Mouse (Mus musculus) frontal cortex, postnatal 10 days (tissue): ENCODE results near the gene Cep89.

Experiments used
- DNase-seq, 2 experiments: peaks; one replicate each; pipeline ENCODE4 v3.0.0; 2022; ENCODE audit warnings: low spot score in 2 of 2, mixed read lengths in 1 of 2

Gene Cep89

GRCm38 (mm10) chr7:35396542-35397168 lies at the start of gene Cep89, which contains the start of gene Faap24:
Gene Cep89 (plus strand): TSS chr7:35397035.
Gene Faap24 (minus strand): TSS chr7:35396836.
- DNase-seq: peak; percentile 96

GRCm38 (mm10) chr7:35347918-35348700 lies 48.7 kb upstream of the Cep89 start:
- DNase-seq: no peak

DNA sequence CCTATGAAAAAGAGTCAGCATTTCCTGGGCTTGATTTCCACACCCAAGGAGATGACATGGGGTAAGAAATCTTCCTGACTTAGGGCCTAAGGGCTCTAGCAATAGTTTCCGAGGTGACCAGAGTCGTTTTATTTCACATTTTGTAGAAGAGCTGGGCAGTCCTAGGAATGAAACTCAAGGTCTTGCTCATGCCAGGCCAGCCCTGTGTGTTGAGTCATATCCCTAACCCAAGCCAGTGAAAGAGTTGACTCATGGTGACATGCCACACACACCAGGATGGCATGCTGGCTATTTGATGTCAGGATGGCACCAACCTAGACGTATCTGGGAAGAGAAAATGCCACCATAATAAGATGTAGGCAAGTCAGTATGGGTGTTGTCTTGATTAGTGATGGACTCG lies 47.8 kb upstream of the Cep89 start:
- DNase-seq: no peak

- DNase-seq: no peak
Measured at GRCm38 (mm10) chr7:35349886-35350684, 46.8 kb upstream of the Cep89 start.

GRCm38 (mm10) chr7:35351155-35351554 lies 45.7 kb upstream of the Cep89 start:
- DNase-seq: no peak

GRCm38 (mm10) chr7:35353306-35353705 lies 43.5 kb upstream of the Cep89 start:
- DNase-seq: no peak

GRCm38 (mm10) chr7:35355303-35355872 lies 41.4 kb upstream of the Cep89 start:
- DNase-seq: no peak

GRCm38 (mm10) chr7:35357621-35358020 lies 39.2 kb upstream of the Cep89 start:
- DNase-seq: no peak

DNA sequence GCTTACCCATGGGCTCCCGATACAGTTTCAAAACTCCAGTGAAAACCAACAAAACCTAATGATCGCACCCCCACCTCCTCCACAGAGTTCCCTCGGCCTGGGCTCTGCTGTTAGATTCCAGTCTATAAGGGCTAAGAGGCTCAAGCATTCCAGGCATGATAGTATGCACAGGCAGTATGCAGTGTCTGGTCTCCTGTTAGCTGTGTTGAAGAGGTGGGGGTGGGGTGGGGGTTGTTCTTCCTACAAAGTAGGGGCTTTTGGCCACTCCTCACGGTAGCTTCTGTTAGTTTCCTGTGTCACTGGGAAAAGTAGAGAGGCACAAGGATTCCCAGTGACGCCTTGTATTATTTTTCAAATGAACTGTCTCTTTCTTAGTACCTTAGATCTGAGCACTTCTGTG lies 34.6 kb upstream of the Cep89 start:
- DNase-seq: no peak

DNA sequence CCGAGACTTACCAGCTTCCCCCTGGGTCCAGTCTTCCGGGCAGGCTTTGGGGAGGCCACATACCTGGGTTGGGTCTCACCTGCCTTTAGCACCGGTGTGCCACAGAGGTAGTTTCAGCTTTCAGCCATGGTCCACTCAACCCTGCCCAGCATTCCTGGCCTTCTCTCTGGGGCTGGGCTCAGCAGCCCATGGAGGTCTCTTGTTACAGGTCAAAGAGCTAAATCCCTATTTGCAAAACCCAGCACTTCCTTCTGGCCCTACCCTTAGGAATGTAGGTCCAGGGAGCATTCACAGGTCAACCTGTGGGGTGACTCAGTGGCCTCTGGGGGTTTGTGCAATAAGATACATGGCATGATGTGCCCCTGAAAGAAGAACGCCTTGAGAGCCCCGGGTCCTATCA lies 34.0 kb upstream of the Cep89 start:
- no peak for DNase-seq

- no peak for DNase-seq
Measured at GRCm38 (mm10) chr7:35365161-35365910, 31.5 kb upstream of the Cep89 start.

DNA sequence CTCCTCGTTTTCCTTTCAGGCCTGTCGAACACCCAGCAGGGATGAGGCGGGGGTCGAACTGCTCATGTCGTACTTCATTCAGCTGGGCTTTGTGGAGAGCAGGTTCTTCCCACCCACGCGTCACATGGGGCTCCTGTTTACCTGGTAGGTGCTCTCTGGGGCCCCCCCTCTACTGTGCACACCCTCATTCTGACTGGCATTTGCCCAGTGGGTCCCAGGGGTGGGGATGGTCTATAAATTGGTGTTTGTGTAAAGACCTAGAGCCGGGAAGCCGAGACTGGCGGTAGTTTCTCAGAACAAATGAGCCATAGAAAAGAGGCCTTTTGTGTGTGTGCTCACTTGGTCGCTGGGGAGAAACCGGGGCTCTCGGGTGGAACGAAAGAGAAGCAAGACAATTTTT lies 25.7 kb upstream of the Cep89 start:
- no peak for DNase-seq

DNA sequence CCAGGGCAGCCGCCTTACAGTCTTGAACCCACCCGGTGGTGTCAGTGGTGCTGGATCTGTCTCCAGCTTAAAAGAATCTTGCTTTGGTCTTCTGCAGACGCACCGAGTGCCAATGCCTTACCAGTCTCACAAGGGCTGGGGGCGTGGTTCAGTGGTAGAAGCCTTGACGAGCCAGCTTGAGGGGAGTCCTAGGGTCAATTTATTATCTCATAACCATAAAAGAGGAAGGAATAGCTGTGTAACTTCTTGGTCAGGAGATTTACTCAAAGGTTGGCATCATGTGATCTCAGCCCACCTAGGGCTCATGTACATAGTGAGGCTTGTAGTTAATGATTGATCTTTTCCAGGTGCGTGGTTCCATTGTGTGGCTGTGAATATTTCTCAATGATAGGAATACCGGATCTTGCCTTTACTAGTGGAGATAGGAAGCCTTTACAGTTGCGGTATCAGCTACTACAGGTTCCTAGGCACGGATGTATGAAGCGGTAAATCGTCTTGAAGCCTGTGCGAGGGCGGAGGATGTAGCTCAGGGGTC lies 24.3 kb upstream of the Cep89 start:
- DNase-seq: no peak

DNA sequence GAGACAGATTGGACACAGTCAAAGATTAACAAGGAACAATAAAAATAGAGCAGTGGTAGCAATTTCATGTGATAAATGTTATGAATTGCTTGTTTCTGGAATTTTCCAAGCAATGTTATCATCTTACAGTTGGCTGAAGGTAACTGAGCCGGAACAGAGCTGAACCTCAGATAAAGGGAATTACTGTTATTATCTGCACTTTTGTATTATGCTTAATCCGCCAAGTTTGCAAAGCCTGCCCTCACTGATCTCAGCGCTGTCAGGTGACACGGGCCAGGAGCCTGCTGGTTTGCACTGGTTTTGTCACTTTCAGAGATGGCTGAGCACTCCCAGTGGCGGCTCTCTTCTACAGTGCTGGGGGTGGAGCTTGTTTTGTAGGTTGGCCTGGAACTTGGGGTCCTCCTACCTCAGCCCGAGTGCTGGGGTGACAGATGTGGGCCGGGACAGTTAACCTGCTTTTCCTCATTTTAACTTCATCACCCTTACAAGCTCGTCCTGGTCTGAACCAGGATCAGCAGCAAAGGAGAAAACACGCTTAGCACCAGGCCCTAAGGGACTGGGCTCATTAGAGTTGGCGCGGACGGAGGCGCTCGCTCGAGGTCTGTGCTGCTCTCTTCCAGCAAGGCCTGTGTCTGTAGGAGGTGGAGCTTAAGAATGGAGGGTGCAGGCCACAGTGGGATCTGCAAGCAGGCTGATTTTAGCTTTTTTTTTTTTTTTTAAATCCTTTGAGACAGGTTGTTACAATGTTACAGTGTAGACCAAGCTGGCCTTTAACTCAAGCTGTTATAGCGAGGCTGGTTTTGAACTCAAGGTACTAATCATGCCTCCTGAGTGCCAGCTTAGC lies 23.5 kb upstream of the Cep89 start:
- no peak for DNase-seq

DNA sequence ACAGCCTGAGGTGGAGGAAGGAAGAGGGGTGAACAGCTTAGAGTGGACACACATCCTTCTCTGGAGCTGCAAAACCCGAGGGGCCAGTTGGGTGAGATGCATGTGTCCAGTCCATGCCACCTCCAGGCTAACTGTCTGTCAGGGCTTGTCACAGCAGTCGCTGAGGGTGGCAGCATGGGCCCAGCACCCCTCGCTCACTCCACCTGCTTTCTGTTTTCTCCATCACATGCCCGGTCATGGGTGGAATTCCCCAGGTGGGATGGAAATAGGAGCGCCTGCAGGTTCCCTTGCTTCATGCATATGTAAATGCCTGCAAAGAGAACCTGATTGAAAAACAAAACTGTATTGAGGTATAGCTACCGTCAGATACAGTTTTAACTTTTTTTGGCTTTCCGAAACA lies 22.6 kb upstream of the Cep89 start:
- DNase-seq: no peak

DNA sequence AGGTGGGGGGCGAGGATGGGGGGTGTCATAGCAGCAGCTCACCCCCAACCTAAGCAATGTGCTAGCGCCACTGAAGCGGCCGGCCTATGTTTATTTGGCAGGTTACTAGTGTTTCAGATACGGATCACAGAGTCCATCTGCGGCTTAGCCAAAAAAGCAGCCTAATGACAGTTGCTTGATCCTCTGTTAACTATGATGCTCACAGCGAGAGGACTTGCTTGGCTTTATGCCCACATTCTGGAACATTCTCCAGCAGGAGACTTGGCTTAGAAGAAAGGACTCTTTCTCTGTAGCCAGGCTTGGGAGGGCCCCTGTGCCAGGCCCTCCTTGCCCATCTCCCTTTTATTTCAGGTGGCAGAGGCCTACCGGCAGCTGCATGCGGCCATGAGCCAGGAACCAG lies 20.2 kb upstream of the Cep89 start:
- DNase-seq: no peak

- no peak for DNase-seq
Measured at GRCm38 (mm10) chr7:35379492-35380119, 17.2 kb upstream of the Cep89 start.

DNA sequence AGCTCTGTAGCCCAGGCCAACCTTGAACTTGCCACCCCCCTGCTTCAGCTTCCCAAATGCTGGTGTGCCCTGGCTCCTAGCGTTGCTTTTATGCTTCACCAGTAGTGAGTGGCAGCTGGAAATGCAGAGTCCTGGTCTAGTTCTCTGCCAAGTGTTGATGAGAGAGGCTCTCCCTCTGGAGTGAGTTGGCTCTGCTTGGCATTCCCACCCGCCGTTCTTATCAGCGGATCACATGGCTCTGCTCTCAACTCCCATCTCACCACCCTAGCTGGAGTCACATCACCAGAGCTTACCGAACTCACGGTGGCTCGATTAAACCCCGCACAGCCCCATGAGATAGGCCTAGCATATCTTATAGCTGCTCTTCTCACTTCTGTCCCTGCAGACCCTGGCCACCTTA lies 16.5 kb upstream of the Cep89 start:
- no peak for DNase-seq

GRCm38 (mm10) chr7:35381861-35382260 lies 15.0 kb upstream of the Cep89 start:
- no peak for DNase-seq
